Mouse (Mus musculus) hindbrain, embryonic 16.5 days (tissue): ENCODE measurements at regions not wholly inside any gene's neighbourhood (a gene's known extent, or its start where the extent isn't known, plus 50 kb on each side); places are given as distances from the start of the nearest gene placed in this dataset.

Experiments
- ATAC-seq: fragments of 200-750 bp; cut with Nextera tagmentation; 2 replicates; pipeline ENCODE4 v1.8.0; 2017; ENCODE audit warnings: moderate TSS enrichment, moderate library complexity
- H3K27ac ChIP-seq: fragments of 300-500 bp; sonication (generic); 2 replicates; pipeline ENCODE4 v1.5.1; 2014; ENCODE audit warnings: low read depth, mild to moderate bottlenecking, control low read depth, low read length, moderate library complexity
- H3K27me3 ChIP-seq: fragments of 300-500 bp; sonication (generic); replicated peaks from 2 replicates; pipeline ENCODE4 v1.6.1; 2014; ENCODE audit warnings: low read length; ENCODE audit not compliant: control insufficient read depth, insufficient read depth
- H3K36me3 ChIP-seq: fragments of 300-500 bp; sonication (generic); 2 replicates; pipeline ENCODE4 v1.6.1; 2014; ENCODE audit warnings: mild to moderate bottlenecking, low read length, moderate library complexity, mixed read lengths; ENCODE audit not compliant: control insufficient read depth, insufficient read depth
- H3K4me1 ChIP-seq: fragments of 300-500 bp; sonication (generic); 2 replicates; pipeline ENCODE4 v1.6.1; 2014; ENCODE audit warnings: low read depth, low read length; ENCODE audit not compliant: control insufficient read depth, insufficient read depth
- H3K4me2 ChIP-seq: fragments of 300-500 bp; sonication (generic); 2 replicates; pipeline ENCODE4 v1.6.1; 2014; ENCODE audit warnings: mild to moderate bottlenecking, low read length, control low read depth, moderate library complexity
- H3K4me3 ChIP-seq: fragments of 300-500 bp; sonication (generic); 2 replicates; pipeline ENCODE4 v1.5.1; 2014; ENCODE audit warnings: mild to moderate bottlenecking, low read length, control low read depth, moderate library complexity
- H3K9ac ChIP-seq: fragments of 300-500 bp; sonication (generic); 2 replicates; pipeline ENCODE4 v1.6.1; 2014; ENCODE audit warnings: low read depth, mild to moderate bottlenecking, control low read depth, low read length, moderate library complexity
- H3K9me3 ChIP-seq: fragments of 300-500 bp; sonication (generic); 2 replicates; pipeline ENCODE4 v1.6.1; 2014; ENCODE audit warnings: mild to moderate bottlenecking, low read length, moderate library complexity; ENCODE audit not compliant: control insufficient read depth
- WGBS: fragments of 180-500 bp; shearing (Covaris S2); extraction: QIAGEN DNeasy Blood & Tissue Kit; methylation state at CpG from one replicate; pipeline ENCODE4 v1.1.7; 2014; 5-methylcytosine and 5-hydroxymethylcytosine counted together

DNA sequence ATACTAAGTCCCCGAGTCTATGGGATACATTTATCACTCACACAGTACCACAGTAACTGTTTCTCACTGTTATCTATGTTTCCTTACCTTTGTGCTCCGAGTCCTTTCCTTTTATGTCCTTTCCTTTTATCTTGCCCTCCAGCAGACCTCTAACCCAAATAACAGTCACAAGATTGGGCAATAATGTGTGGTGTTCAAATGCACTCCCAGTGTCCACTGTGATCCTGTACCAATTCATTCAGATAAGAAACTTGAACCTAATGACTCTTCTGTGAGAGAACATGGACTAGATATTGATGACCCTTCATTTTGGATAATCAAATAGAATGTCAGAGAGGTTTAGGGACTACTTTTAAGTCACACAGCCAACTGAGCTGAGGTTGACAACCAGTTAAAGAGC, 541.2 kb downstream of the Ebf1 start:
- no peak for ATAC-seq
- peaks cover 3% of the 10 kb centered on the region; the same call in 1 of the 2 replicates for H3K4me1 ChIP-seq
- no peaks in the 10 kb centered on the region for H3K27me3 ChIP-seq
- no peaks in the 10 kb centered on the region for H3K9me3 ChIP-seq
- no peak overlapping the region for H3K4me2 ChIP-seq
- H3K36me3 ChIP-seq: no peaks in the 10 kb centered on the region
- WGBS: 82% methylated on average over 2 of the region's 2 CpGs
- H3K9ac ChIP-seq: no peak overlapping the region
- no peak overlapping the region for H3K27ac ChIP-seq
- no peak overlapping the region for H3K4me3 ChIP-seq

DNA sequence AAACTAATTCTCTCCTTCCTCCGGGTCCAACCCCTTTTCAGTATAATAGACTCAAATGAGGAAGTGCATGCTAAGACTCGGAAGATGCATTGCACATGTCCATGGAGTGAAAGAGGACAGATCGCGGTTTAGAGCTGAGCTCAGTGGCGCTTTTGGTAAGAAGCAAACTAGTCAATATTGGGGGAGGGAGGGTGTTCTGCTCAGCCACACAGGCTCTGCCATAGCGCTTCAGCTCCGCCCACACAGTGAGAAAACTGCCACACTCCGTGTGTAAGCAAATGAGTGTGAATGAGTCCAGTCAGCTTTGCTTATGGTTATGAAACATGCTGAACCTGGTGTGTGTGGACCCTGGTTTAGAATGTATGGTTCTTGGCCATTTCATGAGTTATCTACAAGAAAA, 543.8 kb downstream of the Ebf1 start:
- H3K27me3 ChIP-seq: no peaks in the 10 kb centered on the region
- H3K27ac ChIP-seq: no peak overlapping the region
- H3K4me1 ChIP-seq: no peaks in the 10 kb centered on the region
- no peak overlapping the region for H3K9ac ChIP-seq
- no peaks in the 10 kb centered on the region for H3K9me3 ChIP-seq
- ATAC-seq: no peak
- H3K4me3 ChIP-seq: no peak overlapping the region
- WGBS: 81% methylated on average over 8 of the region's 8 CpGs
- no peak overlapping the region for H3K4me2 ChIP-seq
- H3K36me3 ChIP-seq: no peaks in the 10 kb centered on the region

DNA sequence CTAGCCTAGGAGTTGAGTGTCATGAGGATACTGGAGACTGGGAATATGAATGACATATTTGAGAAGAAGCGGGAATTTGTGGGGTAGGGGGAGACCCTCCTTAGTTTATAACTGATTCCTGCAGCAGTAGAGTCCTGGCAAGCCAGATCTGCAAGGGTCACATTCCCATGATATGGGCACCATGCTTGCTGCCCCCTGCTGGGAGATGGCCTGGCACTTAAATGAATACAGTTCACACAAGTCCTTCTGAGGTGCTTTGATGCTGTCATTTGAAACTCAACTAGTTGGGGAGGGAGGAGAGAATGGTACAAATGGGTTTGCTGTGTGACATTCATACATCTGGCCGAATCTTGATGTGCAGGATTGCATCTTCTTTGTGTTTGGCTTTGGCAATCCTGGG, 556.4 kb downstream of the Ebf1 start:
- H3K27me3 ChIP-seq: no peaks in the 10 kb centered on the region
- WGBS: 88% methylated on average over 2 of the region's 2 CpGs
- no peak for ATAC-seq
- H3K27ac ChIP-seq: no peak overlapping the region
- no peaks in the 10 kb centered on the region for H3K9me3 ChIP-seq
- H3K36me3 ChIP-seq: no peaks in the 10 kb centered on the region
- no peak overlapping the region for H3K4me2 ChIP-seq
- no peak overlapping the region for H3K9ac ChIP-seq
- H3K4me1 ChIP-seq: no peaks in the 10 kb centered on the region
- H3K4me3 ChIP-seq: no peak overlapping the region

- no peaks in the 10 kb centered on the region for H3K27me3 ChIP-seq
- ATAC-seq: no peak
- no peaks in the 10 kb centered on the region for H3K36me3 ChIP-seq
- H3K4me1 ChIP-seq: no peaks in the 10 kb centered on the region
- WGBS: 89% methylated on average over 2 of the region's 2 CpGs
- H3K4me3 ChIP-seq: no peak overlapping the region
- no peaks in the 10 kb centered on the region for H3K9me3 ChIP-seq
- H3K9ac ChIP-seq: no peak overlapping the region
- no peak overlapping the region for H3K4me2 ChIP-seq
- H3K27ac ChIP-seq: no peak overlapping the region
Measured at GRCm38 (mm10) chr11:45174071-45174470, 557.0 kb downstream of the Ebf1 start.

DNA sequence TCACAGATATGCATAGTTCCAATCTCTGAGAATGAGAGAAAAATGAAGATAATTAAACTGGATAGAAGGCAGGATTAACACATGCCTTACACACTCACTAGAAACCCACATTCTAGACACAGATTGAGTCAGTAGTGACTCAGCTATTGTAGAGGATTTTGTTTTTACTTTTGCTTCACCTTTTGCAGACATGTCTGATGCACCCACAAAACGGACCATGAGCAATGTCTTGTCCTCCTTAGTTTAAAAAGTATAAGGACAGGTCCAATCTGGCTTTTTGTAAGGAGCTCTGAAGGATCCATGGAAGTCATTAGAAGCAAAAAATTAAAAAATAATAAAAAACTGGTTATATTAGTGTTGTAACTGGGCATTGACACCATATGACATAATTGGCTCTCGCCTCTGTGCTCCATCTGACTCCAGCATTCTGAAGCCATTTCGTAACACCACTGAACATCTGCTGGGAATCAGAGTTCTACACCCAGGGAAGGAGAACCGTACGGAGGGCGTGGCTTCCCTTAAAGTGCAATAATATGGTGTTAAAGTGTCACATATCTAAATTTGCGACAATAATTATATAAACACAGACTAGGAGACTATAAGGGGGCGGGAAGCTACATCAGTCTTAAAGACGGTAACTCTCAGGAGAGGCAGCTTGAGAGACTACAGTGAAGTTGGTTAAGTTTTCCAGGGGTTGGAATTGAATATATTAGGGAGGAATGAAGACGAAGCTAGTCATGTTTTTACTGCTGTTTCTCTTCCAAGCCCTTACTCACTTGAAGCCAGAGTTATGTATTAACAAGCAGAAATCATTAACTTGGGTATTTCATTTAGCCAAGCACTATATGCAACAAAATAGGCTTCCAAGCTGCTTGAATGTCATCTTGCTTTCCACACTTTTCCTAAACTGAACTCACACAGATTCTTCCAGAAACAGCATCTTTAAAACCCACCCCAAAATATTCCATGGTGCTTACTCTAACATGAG, 558.0 kb downstream of the Ebf1 start:
- H3K27ac ChIP-seq: no peak overlapping the region
- no peaks in the 10 kb centered on the region for H3K4me1 ChIP-seq
- H3K27me3 ChIP-seq: no peaks in the 10 kb centered on the region
- H3K36me3 ChIP-seq: no peaks in the 10 kb centered on the region
- no peak overlapping the region for H3K4me3 ChIP-seq
- no peak overlapping the region for H3K4me2 ChIP-seq
- H3K9me3 ChIP-seq: no peaks in the 10 kb centered on the region
- 90% methylated on average over 10 of the region's 10 CpGs for WGBS
- no peak for ATAC-seq
- no peak overlapping the region for H3K9ac ChIP-seq

DNA sequence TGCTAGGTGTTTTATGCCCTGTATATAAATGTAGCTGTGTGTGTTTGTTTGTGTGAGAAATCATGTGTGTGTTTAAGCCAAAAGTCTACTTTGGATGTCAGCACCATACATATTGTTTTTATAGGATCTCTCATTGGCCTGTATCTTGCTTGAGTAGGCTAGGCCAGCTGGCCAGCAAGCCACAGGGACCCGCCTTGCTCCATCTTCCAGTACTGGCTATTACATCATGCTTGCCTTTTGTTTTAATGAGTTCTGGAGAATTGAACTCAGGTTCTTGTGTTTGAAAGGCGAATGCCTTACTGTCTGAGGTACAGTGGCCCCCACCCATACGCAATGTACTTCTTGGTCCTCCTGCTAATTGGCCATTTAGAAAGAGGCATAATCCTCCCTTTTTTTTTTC, 559.9 kb downstream of the Ebf1 start:
- H3K36me3 ChIP-seq: no peaks in the 10 kb centered on the region
- no peak overlapping the region for H3K4me3 ChIP-seq
- no peaks in the 10 kb centered on the region for H3K27me3 ChIP-seq
- no peaks in the 10 kb centered on the region for H3K9me3 ChIP-seq
- H3K4me1 ChIP-seq: no peaks in the 10 kb centered on the region
- 95% methylated on average over 3 of the region's 3 CpGs for WGBS
- no peak for ATAC-seq
- H3K9ac ChIP-seq: no peak overlapping the region
- no peak overlapping the region for H3K27ac ChIP-seq
- H3K4me2 ChIP-seq: no peak overlapping the region

GRCm38 (mm10) chr11:45178036-45178435, 560.9 kb downstream of the Ebf1 start:
- 87% methylated on average over 7 of the region's 7 CpGs for WGBS
- Histone ChIP-seq H3K4me1 (no peaks in the 10 kb centered on the region), H3K4me3 (no peak overlapping the region), H3K9me3 (no peaks in the 10 kb centered on the region), H3K36me3 (no peaks in the 10 kb centered on the region), H3K4me2 (no peak overlapping the region), H3K27me3 (no peaks in the 10 kb centered on the region), H3K9ac (no peak overlapping the region), H3K27ac (no peak overlapping the region)
- ATAC-seq: no peak

- Histone ChIP-seq H3K4me1 (no peaks in the 10 kb centered on the region), H3K4me3 (no peak overlapping the region), H3K9me3 (no peaks in the 10 kb centered on the region), H3K4me2 (no peak overlapping the region), H3K27me3 (no peaks in the 10 kb centered on the region), H3K27ac (no peak overlapping the region), H3K36me3 (no peaks in the 10 kb centered on the region), H3K9ac (no peak overlapping the region)
- no peak for ATAC-seq
- 92% methylated on average over 1 of the region's 1 CpGs for WGBS
Measured at GRCm38 (mm10) chr11:45179019-45179418, 561.9 kb downstream of the Ebf1 start.

DNA sequence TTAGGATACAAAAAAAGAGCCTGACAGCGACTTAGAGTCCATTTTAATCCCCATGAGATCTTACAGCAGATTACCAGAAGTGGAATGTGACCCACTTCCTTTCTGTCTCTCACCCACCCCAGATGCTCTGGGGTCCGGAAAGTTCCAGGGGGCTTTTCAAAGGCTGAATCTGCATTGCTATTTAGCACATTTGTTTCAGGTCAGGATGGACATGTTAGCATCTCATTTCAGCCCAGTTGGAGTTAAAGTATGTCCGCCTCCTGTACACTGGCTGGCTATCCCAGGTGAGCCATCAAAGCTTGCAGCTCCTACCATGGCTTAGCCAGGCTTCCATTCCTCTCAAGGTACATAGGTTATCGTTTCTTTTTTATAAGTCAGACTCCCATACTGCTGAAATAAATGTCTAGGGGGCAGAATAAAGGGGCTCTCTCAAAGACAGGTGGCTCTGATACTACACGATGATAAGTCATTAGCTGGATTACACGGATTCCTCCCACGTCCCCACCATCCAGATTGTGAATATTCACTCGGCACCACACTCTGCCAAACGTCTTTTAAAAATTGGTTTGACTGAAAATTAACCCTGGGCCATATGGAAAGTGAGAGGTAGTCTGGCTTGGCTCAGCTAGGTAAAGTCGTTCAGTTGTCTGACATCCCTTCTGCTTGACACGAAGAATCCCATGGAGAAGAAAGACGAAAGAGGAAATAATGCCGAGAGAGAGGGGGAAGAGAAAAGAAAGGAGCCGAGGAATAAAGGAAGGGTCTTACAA, 573.7 kb downstream of the Ebf1 start:
- Histone ChIP-seq H3K36me3 (no peaks in the 10 kb centered on the region), H3K9me3 (no peaks in the 10 kb centered on the region), H3K4me2 (no peak overlapping the region), H3K9ac (no peak overlapping the region), H3K4me3 (no peak overlapping the region), H3K4me1 (no peaks in the 10 kb centered on the region; the same call in 1 of the 2 replicates), H3K27ac (no peak overlapping the region), H3K27me3 (no peaks in the 10 kb centered on the region)
- 49% methylated on average over 14 of the region's 14 CpGs for WGBS
- ATAC-seq: no peak
